Mouse (Mus musculus): ENCODE data around the gene Ccdc6.
A peak's percentile ranks its signal among the peaks of the same experiment; 100 is the strongest.

Ccdc6 gene

GRCm38 (mm10) chr10:70133188-70133587 is 36.3 kb downstream of the Ccdc6 start:
- DNase-seq, result no peak

GRCm38 (mm10) chr10:70135680-70136079 is 38.8 kb downstream of the Ccdc6 start:
- DNase-seq, result no peak

DNA sequence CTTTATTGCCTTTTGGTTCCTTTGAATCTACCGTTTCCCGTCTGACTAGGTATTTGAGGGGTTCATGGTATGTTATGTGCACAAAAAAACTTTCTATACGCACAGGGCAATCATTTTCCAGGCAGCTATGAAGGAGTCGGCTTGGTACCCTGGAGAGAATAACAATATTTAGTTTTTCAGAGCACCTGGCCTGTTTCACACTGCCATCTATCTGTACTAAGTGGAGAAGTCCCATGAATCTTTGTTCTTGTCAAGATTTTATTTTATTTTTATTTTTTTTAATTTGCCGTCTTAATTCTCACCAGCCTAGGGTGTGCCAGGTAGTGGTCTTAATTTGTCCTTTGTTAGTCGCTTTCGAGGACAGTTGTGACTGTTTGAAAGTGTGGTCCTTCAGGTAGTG is 40.7 kb downstream of the Ccdc6 start:
- DNase-seq, result no peak

- DNase-seq, result no peak
Observed at GRCm38 (mm10) chr10:70138150-70138549, 41.2 kb downstream of the Ccdc6 start.

DNA sequence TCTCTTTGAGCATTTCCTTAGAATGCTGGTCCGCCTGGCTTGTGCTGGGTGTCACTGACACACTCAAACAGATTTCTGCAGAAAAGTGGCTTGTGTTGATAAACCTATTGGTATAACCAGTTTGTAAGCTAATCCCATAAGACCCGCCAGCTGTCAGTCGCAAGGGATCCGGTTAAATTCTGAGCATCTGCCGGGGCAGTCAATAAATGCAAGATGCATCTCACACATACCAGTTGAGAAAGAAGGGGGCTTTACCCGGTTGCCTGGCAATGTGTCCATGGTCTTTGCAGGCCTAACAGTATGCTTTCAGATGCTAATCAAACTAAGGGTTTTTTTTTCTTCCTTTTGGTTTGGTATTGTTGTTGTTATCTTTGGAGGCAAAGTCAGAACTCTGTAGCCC is 42.4 kb downstream of the Ccdc6 start:
- no peak for DNase-seq

DNA sequence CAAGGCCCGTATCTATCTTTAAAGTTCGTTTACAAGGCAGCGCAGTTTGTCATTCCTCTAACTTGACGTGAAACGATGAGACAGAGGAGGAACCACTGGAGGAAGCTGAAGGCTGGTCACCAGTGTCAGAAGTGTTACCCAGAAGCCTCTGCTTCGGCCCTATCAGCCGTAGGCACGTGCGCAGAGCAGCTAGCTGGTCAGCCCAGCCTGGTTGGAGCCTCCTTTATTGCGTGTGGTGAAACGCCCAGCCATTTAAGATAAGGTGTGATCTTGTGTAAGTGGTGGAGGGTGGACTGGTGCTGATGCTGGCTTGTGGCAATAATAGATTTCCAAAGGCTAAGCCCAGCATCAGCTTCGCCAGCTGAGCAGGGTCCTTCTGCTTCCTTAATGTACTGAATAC is 43.5 kb downstream of the Ccdc6 start:
- DNase-seq, result no peak

GRCm38 (mm10) chr10:70142623-70143022 is 45.7 kb downstream of the Ccdc6 start:
- no peak for DNase-seq

- DNase-seq, result no peak
Observed at GRCm38 (mm10) chr10:70144004-70144557, 47.2 kb downstream of the Ccdc6 start.

DNA sequence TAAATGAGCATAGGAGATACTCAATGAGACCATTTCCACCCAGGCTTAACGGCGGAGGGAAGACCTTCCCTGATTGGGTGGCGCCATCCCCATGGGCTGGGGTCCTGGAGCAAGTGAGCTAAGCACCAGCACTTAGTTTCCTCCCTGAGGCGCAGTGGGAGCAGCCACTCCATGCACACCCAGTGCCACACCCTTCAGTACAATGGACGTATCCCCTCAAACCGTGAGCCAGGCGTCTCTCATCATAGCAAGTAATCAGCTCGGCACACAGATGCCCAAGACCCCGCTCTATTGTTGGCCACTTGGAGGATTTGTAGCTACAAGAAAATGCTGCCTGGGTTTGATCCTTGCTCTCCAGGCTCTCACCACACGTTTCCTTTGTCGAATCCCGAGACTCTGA is 49.0 kb downstream of the Ccdc6 start:
- no peak for DNase-seq

GRCm38 (mm10) chr10:70149093-70149492 is 52.2 kb downstream of the Ccdc6 start:
- no peak for DNase-seq

- no peak for DNase-seq
Observed at GRCm38 (mm10) chr10:70150301-70150700, 53.4 kb downstream of the Ccdc6 start.

GRCm38 (mm10) chr10:70151171-70151570 is 54.2 kb downstream of the Ccdc6 start:
- DNase-seq, result no peak

DNA sequence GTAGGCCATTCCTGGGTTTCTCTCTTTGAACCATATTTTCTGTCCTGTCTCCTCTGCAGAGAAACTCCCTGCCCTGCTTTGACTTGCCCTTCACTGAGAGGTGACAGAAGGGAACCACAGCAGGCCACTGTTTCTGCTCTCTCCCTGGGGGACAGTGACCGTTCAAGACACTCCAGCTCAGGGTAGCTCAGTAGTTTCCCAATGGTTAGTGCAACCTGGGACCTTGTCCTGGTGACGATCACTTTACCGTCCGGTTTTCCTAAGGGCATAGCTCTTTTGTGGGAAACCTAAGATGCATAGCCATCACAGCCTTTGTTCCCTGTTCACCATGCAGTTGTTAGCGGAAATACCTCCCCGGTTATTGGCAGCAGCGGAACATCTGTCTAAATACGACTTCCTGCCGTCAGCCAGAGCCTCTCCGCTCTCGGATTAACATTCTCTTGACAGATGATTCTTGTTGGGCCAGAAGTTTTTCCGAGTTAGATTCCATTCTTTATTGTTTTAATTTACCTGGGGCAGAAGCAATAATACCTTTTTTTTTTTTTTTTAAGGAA is 55.3 kb downstream of the Ccdc6 start:
- DNase-seq, result no peak

DNA sequence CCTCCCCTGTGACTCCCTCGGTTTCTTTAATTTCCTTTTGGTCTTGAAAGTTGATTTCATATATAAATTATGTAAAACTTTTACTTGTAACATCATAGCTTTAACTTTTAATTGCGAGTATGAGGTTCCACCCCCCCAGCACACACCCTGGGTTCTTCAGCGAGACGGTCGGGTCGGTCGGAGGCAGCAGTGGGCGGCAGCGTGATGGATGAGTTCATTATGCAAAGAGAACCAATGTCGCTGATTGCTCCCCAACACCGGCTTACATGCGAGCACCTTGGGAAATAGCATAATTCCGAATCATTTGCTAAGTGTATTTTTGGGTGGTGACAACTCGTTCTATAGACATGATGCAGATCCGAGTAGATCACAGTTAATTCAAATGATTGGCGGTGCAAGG is 56.9 kb downstream of the Ccdc6 start:
- DNase-seq, result no peak

- DNase-seq, result peak; percentile 48
Observed at GRCm38 (mm10) chr10:70156431-70157165, 59.7 kb downstream of the Ccdc6 start.

GRCm38 (mm10) chr10:70159651-70160320 is 62.9 kb downstream of the Ccdc6 start:
- DNase-seq, result peak; percentile 60

DNA sequence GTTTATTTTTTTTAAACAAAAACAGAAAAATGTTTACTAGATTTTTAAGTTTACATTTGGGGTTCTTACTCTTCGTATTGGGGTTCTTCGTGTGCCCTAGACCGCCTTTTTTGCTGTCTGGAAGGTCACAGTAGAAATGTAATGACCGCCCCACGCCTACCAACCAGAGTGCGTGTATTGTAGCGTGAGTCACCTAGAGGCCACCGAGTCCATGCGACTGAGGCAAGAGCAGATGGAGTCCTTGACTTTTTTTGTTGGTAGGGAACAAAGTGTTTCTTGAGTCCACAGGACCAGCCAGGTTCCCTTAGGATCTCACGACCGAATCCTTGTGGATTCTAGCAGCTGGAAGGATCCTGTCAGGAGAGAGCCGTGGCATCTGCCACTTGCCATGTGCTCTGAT is 63.9 kb downstream of the Ccdc6 start:
- no peak for DNase-seq

- DNase-seq, result peak; percentile 29
Observed at GRCm38 (mm10) chr10:70161504-70161903, 64.6 kb downstream of the Ccdc6 start.

DNA sequence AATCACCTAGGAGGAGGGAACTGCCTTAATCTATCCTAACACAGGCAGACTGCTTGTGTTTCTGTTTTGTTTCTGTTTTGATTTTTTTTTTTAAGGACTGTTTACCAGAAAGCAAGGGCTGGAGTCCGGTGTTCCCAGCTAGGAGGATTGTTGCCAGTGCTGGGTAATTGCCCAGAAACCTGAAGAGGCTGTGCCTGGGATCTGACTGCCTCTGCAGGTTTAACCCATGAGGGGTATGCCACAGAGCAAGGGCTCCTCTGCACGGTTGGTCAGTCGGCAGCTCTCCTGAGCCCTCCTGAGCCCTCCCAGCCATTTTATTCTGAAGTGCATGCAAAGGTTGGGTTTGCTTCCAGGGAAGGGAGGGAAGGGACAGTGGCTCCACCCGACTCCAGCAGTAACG is 66.8 kb downstream of the Ccdc6 start:
- DNase-seq, result peak; percentile 73

GRCm38 (mm10) chr10:70165877-70166276 is 69.0 kb downstream of the Ccdc6 start:
- peak; percentile 57 for DNase-seq

GRCm38 (mm10) chr10:70166427-70166826 is 69.5 kb downstream of the Ccdc6 start:
- DNase-seq, result no peak

DNA sequence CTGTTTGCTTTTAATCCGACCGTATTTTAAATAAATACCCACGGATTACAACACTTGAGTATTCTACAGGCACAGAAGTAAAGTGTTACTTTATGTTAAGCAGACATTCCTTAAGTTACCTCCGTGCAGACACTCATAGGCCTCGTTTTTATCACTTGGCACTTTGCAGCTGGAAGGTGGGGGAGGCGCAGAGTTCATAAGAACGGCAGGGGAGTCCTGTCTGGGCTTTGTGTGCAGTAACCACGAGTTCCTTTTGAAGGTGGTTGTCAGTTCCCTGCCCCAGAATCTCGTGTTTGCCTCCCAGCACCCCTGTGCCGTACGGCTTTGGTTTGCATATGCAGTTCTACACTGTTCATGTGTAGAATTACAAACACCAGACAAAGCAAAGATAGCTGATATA is 70.7 kb downstream of the Ccdc6 start:
- no peak for DNase-seq

DNA sequence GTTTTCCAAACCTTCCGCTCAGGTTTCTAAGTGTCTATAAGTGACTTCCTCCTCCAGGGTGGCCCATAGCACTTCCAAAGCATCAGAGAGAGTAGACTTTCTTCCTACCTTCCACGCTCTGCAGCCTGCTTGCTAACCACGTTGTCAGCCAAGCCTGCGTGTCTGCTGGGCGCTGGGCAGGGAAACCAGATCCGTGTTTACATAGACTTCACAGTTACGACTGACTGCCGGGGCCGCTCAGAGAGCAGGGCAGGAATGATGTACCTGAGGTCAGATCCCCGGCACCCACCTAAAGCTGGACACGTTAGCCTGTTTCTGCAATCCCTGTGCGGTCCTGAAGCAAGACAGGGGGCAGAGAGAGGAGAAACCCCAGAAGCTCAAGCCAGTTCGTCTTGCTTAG is 71.5 kb downstream of the Ccdc6 start:
- DNase-seq, result no peak

- no peak for DNase-seq
Observed at GRCm38 (mm10) chr10:70169044-70169443, 72.1 kb downstream of the Ccdc6 start.

All from cerebellum, adult 11-12 months (tissue).